Mouse (Mus musculus): ENCODE results near the gene Podnl1. TPM values are rescaled to one million over a fixed set of nuclear protein-coding genes. Genes with fewer than 3 reads are reported as not detected.
A peak's percentile ranks its signal among the peaks of the same experiment; 100 is the strongest.

Podnl1 gene
- polyA plus RNA-seq, 1 experiment from 2014 or later = 0.14 TPM

DNA sequence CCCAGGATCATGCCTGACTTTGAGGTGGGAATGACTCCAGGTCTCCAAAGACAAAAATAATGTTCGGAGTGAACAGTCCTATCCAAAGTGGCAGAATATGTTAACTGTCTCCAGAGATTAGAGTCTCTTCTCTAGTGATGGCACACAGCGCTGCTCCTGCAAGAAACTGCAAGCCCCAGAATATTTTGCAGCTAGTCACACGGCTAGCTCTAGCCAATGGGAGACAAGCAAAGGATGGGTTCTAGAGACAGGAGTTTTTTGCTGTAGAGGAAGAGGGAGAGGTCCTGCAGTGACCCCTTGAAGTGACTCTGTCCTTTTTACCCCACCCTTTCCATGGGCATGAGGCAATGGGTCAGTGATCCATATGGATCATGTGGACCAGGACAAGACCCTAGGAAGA, 12.1 kb downstream of the Podnl1 start:
- WGBS (ENCODE audit: insufficient replicate concordance) = 87% methylated on average over 3 of the region's 3 CpGs

GRCm38 (mm10) chr8:84140838-84141237, 15.0 kb downstream of the Podnl1 start:
- 79% methylated on average over 4 of the region's 4 CpGs for WGBS (ENCODE audit: insufficient replicate concordance)
- H3K4me2 ChIP-seq = no peak overlapping the region
- H3K27me3 ChIP-seq (ENCODE audit: control insufficient read depth, insufficient read depth, low read length) = no peaks in the 10 kb centered on the region
- no peaks in the 10 kb centered on the region for H3K9me3 ChIP-seq (replicated peaks; ENCODE audit: control insufficient read depth, low read length)
- H3K27ac ChIP-seq (ENCODE audit: low read depth, low read length) = no peak overlapping the region
- H3K9ac ChIP-seq (ENCODE audit: low read depth, low read length) = no peak overlapping the region
- no peak for ATAC-seq (replicated peaks; ENCODE audit: insufficient number of reproducible peaks, low FRiP score, low TSS enrichment)
- peaks cover 48% of the 10 kb centered on the region for H3K36me3 ChIP-seq (ENCODE audit: control insufficient read depth, insufficient read depth, low read length)
- no peak overlapping the region for H3K4me3 ChIP-seq (ENCODE audit: low read depth, low read length)
- no peaks in the 10 kb centered on the region for H3K4me1 ChIP-seq (ENCODE audit: control insufficient read depth, insufficient read depth, low read length)

More for the DNA sequence above, 12.1 kb downstream of the Podnl1 start:
- Histone ChIP-seq H3K4me1 (ENCODE audit: control insufficient read depth, insufficient read depth, low read length) (no peaks in the 10 kb centered on the region), H3K36me3 (ENCODE audit: control insufficient read depth, insufficient read depth, low read length) (peaks cover 53% of the 10 kb centered on the region), H3K27me3 (ENCODE audit: control insufficient read depth, insufficient read depth, low read length) (no peaks in the 10 kb centered on the region), H3K9ac (ENCODE audit: low read depth, low read length) (no peak overlapping the region), H3K27ac (ENCODE audit: low read depth, low read length) (no peak overlapping the region), H3K4me2 (no peak overlapping the region), H3K4me3 (ENCODE audit: low read depth, low read length) (no peak overlapping the region), H3K9me3 (replicated peaks; ENCODE audit: control insufficient read depth, low read length) (no peaks in the 10 kb centered on the region)
- ATAC-seq (replicated peaks; ENCODE audit: insufficient number of reproducible peaks, low FRiP score, low TSS enrichment) = no peak

GRCm38 (mm10) chr8:84144636-84145245, 19.0 kb downstream of the Podnl1 start:
- no peaks in the 10 kb centered on the region for H3K9me3 ChIP-seq (replicated peaks; ENCODE audit: control insufficient read depth, low read length)
- ATAC-seq (replicated peaks; ENCODE audit: insufficient number of reproducible peaks, low FRiP score, low TSS enrichment) = no peak
- H3K4me3 ChIP-seq (ENCODE audit: low read depth, low read length) = no peak overlapping the region
- H3K27me3 ChIP-seq (ENCODE audit: control insufficient read depth, insufficient read depth, low read length) = no peaks in the 10 kb centered on the region
- peaks cover 26% of the 10 kb centered on the region for H3K36me3 ChIP-seq (ENCODE audit: control insufficient read depth, insufficient read depth, low read length)
- 88% methylated on average over 8 of the region's 8 CpGs for WGBS (ENCODE audit: insufficient replicate concordance)
- no peak overlapping the region for H3K27ac ChIP-seq (ENCODE audit: low read depth, low read length)
- H3K4me2 ChIP-seq = no peak overlapping the region
- H3K4me1 ChIP-seq (ENCODE audit: control insufficient read depth, insufficient read depth, low read length) = peaks cover 15% of the 10 kb centered on the region
- no peak overlapping the region for H3K9ac ChIP-seq (ENCODE audit: low read depth, low read length)

DNA sequence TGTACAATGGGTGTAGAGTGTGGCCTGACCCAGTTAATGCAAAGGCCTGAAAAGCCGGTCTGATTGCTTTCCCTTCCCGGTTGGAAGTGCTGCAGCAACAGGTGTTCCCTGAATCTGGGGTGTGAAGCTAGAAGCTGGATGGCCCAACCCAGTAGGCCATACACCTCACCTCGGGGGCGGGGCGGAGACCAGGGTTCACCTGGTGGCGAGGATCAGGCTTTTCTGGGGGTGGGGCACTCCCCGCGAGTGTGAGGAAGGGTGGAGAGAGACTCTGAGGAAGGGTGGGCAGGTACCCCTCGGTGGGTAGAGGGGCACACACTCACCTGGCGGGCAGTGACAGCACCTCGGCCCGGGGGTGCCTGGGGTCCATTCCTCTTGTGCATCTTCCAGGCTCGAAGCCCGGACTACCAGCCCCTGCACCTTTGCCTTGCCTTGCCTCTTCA, 21.6 kb downstream of the Podnl1 start:
- Histone ChIP-seq H3K9ac (ENCODE audit: low read depth, low read length) (peak overlapping the region; percentile 91), H3K27me3 (ENCODE audit: control insufficient read depth, insufficient read depth, low read length) (no peaks in the 10 kb centered on the region), H3K4me2 (peak overlapping the region; percentile 92), H3K4me1 (ENCODE audit: control insufficient read depth, insufficient read depth, low read length) (peaks cover 15% of the 10 kb centered on the region), H3K27ac (ENCODE audit: low read depth, low read length) (no peak overlapping the region), H3K4me3 (ENCODE audit: low read depth, low read length) (peak overlapping the region; percentile 74), H3K36me3 (ENCODE audit: control insufficient read depth, insufficient read depth, low read length) (peaks cover 11% of the 10 kb centered on the region), H3K9me3 (replicated peaks; ENCODE audit: control insufficient read depth, low read length) (no peaks in the 10 kb centered on the region)
- peak; percentile 33 for ATAC-seq (replicated peaks; ENCODE audit: insufficient number of reproducible peaks, low FRiP score, low TSS enrichment)
- WGBS (ENCODE audit: insufficient replicate concordance) = 6% methylated on average over 14 of the region's 14 CpGs

DNA sequence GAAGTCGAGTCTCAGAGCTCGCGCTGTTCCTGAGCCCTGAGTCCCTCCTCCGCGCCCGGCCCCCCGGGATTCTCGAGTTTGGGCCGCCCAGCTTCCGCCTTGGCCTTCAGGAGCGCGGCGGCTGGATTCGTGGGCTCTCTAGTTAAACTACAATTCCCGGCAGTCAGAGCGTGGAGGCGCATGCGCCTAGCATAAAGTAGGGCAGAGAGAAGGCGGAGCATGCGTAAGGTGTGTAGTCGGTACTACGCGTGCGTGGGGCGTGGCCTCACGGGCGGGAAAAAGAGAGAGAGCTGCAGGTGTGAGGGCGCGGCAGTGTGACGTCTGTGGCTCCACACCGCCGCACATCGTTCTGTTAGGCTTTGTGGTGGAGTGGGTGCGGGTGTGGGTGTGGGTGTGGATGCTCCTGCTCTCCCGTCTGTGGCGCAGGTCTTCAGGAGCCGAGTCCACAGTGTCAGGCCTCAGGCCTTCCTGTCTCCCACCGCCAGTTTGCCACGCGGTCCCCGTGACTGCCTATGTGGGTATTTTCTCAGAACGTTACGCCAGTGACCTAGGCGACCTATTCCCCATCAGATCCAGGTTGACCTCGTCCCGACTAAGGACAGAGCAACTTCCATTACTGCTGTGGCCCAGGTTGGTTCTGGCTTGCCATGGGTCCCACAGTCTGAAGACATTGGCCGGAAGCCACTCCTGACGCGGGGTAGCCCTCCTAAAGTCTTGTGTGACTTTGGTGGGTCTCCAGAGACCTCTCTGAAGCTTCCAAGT, 22.2 kb downstream of the Podnl1 start, which contains the start of the genes Cc2d1a and 4930432K21Rik:
TSS of gene Cc2d1a (minus strand) at position 168 of the 762 bp plus-strand sequence.
TSS of gene 4930432K21Rik (plus strand) at position 257 of the 762 bp plus-strand sequence.
- Histone ChIP-seq H3K9me3 (replicated peaks; ENCODE audit: control insufficient read depth, low read length) (no peaks in the 10 kb centered on the region), H3K9ac (ENCODE audit: low read depth, low read length) (peak within 1 kb of the TSS; percentile 91), H3K36me3 (ENCODE audit: control insufficient read depth, insufficient read depth, low read length) (peaks cover 10% of the 10 kb centered on the region), H3K4me2 (peak within 1 kb of the TSS; percentile 92), H3K4me3 (ENCODE audit: low read depth, low read length) (peak within 1 kb of the TSS; percentile 74), H3K27me3 (ENCODE audit: control insufficient read depth, insufficient read depth, low read length) (no peaks in the 10 kb centered on the region), H3K4me1 (ENCODE audit: control insufficient read depth, insufficient read depth, low read length) (peaks cover 15% of the 10 kb centered on the region), H3K27ac (ENCODE audit: low read depth, low read length) (no peak within 1 kb of the TSS)
- WGBS (ENCODE audit: insufficient replicate concordance) = 15% methylated on average over 49 of the region's 49 CpGs
- ATAC-seq (replicated peaks; ENCODE audit: insufficient number of reproducible peaks, low FRiP score, low TSS enrichment) = peak; percentile 88

- peak overlapping the region; percentile 92 for H3K4me2 ChIP-seq
- no peak overlapping the region for H3K27ac ChIP-seq (ENCODE audit: low read depth, low read length)
- no peak for ATAC-seq (replicated peaks; ENCODE audit: insufficient number of reproducible peaks, low FRiP score, low TSS enrichment)
- WGBS (ENCODE audit: insufficient replicate concordance) = 86% methylated on average over 5 of the region's 5 CpGs
- H3K9ac ChIP-seq (ENCODE audit: low read depth, low read length) = no peak overlapping the region
- peaks cover 15% of the 10 kb centered on the region for H3K4me1 ChIP-seq (ENCODE audit: control insufficient read depth, insufficient read depth, low read length)
- no peaks in the 10 kb centered on the region for H3K27me3 ChIP-seq (ENCODE audit: control insufficient read depth, insufficient read depth, low read length)
- peaks cover 5% of the 10 kb centered on the region for H3K36me3 ChIP-seq (ENCODE audit: control insufficient read depth, insufficient read depth, low read length)
- no peak overlapping the region for H3K4me3 ChIP-seq (ENCODE audit: low read depth, low read length)
- H3K9me3 ChIP-seq (replicated peaks; ENCODE audit: control insufficient read depth, low read length) = no peaks in the 10 kb centered on the region
Observed at GRCm38 (mm10) chr8:84148531-84148850, 22.7 kb downstream of the Podnl1 start.

DNA sequence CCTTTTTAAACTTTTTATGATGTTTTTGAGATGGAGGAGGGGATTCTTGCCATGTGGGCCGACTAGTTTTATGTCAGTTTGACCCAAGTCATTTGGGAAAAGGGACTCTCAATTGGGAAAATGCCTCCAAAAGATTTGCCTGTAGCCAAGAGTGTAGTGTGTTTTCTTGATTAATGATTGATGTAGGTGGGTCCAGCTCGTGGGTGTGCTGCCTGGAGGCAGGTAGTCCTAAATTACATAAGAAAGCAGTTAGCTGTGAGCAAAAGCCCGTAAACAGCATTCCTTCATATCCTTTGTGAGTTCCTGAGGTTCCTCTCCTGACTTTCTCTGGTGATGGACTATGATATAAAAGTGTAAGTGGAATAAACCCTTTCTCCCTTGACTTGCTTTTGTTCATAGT, 23.4 kb downstream of the Podnl1 start:
- no peak overlapping the region for H3K4me2 ChIP-seq
- H3K4me1 ChIP-seq (ENCODE audit: control insufficient read depth, insufficient read depth, low read length) = peaks cover 15% of the 10 kb centered on the region
- H3K27me3 ChIP-seq (ENCODE audit: control insufficient read depth, insufficient read depth, low read length) = no peaks in the 10 kb centered on the region
- H3K9me3 ChIP-seq (replicated peaks; ENCODE audit: control insufficient read depth, low read length) = no peaks in the 10 kb centered on the region
- H3K27ac ChIP-seq (ENCODE audit: low read depth, low read length) = no peak overlapping the region
- H3K4me3 ChIP-seq (ENCODE audit: low read depth, low read length) = no peak overlapping the region
- H3K9ac ChIP-seq (ENCODE audit: low read depth, low read length) = no peak overlapping the region
- WGBS (ENCODE audit: insufficient replicate concordance) = 78% methylated on average over 3 of the region's 3 CpGs
- H3K36me3 ChIP-seq (ENCODE audit: control insufficient read depth, insufficient read depth, low read length) = no peaks in the 10 kb centered on the region
- ATAC-seq (replicated peaks; ENCODE audit: insufficient number of reproducible peaks, low FRiP score, low TSS enrichment) = no peak

DNA sequence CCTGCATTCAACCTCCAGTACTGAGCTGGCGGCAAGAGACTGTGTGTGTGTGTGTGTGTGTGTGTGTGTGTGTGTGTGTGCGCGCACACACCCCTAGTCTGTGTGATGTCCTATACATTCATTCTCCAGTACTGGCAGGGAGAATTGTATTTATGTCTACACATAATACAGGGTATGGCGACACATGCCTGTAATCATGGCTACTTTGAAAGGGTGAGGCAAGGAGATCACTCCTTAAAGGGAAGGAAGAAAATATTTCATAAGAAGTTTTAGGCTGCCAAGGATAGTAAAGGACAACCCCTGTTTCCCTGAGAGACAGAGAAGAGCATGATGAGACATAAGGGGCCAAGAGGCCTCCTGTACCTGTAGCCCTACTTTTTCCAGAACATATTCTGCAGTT, 31.8 kb downstream of the Podnl1 start:
- ATAC-seq (replicated peaks; ENCODE audit: insufficient number of reproducible peaks, low FRiP score, low TSS enrichment) = no peak
- Histone ChIP-seq H3K27ac (ENCODE audit: low read depth, low read length) (no peak overlapping the region), H3K27me3 (ENCODE audit: control insufficient read depth, insufficient read depth, low read length) (no peaks in the 10 kb centered on the region), H3K36me3 (ENCODE audit: control insufficient read depth, insufficient read depth, low read length) (no peaks in the 10 kb centered on the region), H3K4me2 (no peak overlapping the region), H3K9ac (ENCODE audit: low read depth, low read length) (no peak overlapping the region), H3K9me3 (replicated peaks; ENCODE audit: control insufficient read depth, low read length) (no peaks in the 10 kb centered on the region), H3K4me1 (ENCODE audit: control insufficient read depth, insufficient read depth, low read length) (no peaks in the 10 kb centered on the region), H3K4me3 (ENCODE audit: low read depth, low read length) (no peak overlapping the region)
- 91% methylated on average over 4 of the region's 4 CpGs for WGBS (ENCODE audit: insufficient replicate concordance)

Data from heart, embryonic 11.5 days (tissue).